Mouse (Mus musculus): ENCODE measurements around the gene Btbd17. TPM values are rescaled to one million over a fixed set of nuclear protein-coding genes. Genes with fewer than 3 reads are reported as not detected.
A peak's percentile ranks its signal among the peaks of the same experiment; 100 is the strongest.

The Btbd17 gene
- total RNA-seq, 2 experiments from 2014 or later, result 2.2 to 2.5 TPM

DNA sequence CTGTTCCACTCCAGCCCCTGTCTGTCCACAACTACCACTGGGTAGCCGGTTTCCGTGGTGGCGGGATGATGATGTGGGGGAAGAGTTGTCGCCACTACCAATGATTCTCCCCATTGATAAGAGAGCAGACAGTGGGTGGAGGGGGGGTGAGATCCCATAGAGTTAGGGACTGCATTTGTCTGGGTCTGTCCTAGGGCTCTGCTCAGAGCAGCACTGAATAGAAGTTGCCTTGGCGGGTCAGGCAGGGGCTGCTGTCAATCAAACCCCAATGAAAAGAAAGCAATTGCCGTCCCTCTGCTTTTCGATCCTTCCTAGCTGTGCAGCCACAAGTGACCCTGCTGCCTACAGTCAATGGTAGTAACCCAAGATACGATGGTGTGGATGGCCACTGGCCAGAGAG lies 8.2 kb upstream of the Btbd17 start:
- no peak for DNase-seq

DNA sequence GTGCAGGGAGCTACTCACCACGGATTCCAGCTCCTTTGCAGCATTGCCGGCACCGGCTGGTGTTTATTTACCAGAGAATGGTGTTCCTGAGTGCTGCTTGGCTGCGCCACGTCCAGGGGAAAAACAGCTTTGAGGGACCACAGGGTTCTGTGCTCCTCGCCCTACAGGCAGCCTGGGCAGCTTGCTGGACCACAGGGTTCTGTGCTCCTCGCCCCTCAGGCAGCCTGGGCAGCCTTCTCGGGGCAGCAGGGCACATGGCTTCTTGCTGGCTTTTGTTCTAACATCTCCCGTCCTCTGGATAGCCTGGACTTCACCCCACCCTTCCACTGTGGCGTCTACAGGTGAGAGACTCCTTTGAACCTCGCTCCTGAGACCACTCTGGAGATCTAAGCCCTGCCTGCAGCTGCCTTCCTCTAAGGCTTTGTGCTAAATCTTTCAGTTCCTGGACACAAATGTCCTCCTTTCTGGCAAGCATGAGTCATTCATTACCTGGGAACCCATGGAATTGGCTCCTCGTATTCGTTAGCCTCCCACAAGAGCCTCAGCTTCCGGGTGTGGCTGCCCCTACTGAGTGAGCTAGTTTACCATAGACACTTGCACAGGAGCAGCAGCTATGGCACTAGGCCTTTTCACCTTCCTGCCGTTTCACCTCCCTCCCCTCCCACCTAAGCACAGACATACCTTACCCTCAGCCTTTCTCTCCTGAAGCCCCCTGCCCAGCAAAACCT lies 7.0 kb upstream of the Btbd17 start:
- no peak for DNase-seq

DNA sequence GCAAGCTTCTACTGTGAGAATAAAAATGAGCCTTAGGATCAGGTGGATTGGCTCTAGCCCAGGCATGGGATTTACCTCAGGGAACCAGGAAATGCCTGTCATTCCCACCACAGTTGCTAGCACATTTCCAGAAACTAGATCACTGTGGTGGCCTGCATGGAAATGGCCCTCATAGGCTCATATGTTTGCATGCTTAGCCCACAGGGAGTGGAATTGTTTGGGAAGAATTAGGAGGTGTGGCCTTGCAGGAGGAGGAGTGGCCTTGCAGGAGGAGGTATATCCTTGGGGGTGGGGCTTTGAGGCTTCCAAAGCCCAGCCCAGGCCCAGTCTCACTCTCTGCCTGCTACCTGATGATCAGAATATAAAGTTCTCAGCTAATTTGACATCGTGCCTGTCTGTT lies 6.2 kb upstream of the Btbd17 start:
- no peak for DNase-seq

DNA sequence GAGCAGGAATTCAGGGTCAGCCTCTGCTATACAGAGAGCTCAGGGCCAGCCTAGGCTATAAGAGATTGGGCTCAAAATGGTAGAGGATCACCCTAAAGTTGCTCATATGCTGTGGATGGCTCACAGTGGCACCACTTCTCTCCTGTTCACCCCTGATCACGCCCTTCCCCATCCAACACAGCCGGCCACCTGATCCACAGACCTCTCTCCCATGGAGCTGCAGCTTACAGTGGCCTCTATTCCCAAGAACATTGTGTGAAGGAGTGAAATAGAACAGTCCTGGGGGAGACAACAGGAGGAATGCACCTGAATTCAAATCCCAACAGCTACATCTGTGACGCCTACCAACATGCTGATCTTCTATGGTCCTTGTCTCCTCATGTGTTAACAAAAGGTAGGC lies 2.9 kb upstream of the Btbd17 start, which contains the start of gene Gpr142:
Gpr142 (plus strand) TSS at position 301 of the 400 bp plus-strand sequence.
- DNase-seq, result no peak

DNA sequence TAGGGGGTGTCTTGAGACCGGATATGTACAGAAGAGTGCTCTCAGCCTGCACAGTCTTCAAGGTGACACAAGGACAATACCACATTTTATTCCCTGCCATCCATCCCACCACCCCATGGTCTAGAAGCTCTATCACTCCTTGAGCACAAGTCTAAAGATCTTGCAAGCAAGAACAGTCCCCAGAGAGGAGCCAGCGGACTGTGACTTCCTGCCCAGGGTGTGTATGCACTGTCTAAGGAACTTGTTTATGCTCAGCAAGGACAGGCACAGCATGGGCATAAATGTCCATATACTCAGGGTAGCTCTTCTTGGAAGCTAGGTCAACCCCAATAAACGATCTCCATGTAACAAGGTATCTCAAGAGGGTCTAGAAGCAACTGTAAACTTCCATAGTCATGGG lies 2.2 kb upstream of the Btbd17 start:
- no peak for DNase-seq

DNA sequence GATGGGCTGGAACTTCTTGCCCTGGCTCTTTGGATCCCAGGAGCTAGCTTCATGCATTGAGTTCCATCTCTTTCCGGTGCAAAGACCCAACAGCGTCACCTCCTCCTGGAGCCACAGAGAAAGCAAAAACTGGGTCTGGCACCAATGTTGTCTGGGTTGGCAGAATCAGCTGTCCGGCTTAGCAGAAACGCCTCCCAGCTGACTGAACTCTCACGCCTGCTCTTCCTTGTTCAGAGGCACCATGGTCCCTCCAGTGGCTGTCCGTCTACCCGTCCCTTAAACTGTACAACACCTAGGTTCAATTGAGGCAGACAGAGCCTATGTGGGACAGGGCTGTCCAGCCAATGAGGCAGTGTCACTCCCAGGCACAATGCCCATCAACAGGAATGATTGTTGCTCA lies 1.4 kb upstream of the Btbd17 start:
- no peak for DNase-seq

DNA sequence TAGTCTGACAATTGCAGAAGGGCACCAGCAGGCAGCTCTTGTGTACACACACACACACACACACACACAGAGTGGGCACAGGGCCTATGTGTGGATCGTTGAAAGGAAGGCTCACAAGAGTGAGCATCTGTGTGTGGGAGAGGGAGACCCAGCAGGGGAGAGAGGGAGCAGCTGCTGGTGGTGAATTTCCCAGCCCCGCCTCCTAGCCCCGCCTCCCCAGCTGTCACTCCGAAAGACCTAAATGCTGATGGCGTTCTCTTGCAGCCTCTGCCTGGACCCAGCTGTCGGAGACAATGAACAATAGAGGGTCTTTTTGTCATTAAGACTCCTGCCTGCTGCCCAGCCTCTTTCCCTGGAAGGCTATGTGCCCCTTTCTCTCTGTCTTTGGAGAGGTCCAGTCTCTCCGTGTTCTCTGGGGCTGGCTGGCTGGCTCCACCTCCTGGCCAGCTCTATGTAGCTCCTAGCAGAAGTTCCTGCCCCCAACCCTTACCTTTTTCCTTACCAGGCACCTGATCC lies 456 bp downstream of the Btbd17 start:
- peak; percentile 62 for DNase-seq

DNA sequence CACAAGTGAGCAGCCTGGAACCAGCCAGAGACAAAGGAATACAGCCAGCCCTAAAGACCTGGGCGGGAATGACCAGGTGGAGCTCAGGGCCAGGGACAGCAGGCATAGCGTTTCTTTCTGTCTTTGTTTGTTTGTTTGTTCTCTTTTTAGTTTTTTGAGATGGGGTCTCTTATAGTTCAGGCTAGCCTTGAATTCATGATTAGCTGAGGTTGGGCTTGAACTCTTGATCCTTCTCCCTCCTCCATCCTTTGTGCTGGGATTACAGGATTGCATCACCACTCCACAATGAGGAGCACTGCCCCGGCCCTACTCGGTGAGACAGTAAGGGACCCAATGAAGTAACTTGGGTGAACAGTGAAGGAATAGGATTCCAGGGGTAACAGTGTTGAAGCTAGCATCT lies 1.1 kb downstream of the Btbd17 start:
- DNase-seq, result no peak

DNA sequence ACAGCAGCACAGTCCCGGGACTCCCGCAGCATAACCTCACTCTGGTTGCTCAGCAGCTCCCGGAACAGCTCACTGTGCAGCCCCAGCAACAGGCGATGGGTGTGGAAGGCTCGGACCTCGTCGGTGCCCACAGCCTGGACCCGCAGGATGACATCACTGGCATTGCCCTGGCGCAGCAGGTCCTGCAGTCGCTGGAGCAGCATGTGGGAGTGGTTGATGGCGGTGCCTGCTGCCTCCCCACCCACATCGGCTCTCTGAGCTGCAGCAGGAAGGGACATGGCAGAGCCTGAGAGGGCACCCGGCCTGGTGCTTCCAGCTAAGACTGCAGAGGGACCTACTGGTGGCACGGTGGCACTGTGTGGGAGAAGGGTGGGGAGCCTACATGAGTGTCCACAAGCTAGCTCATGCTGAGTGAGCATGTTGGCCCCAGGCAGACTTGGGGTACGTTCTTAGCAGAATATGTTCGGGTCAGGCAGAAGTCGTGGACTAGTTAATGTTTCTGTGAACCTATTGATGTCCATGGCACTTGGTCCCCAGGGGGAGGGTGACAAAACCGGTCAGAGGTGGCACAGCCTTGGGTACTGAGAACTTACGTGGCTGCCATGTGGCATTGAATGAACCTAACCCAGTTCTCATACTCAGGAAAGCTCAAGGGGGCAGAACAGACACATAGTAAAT lies 1.7 kb downstream of the Btbd17 start:
- no peak for DNase-seq

DNA sequence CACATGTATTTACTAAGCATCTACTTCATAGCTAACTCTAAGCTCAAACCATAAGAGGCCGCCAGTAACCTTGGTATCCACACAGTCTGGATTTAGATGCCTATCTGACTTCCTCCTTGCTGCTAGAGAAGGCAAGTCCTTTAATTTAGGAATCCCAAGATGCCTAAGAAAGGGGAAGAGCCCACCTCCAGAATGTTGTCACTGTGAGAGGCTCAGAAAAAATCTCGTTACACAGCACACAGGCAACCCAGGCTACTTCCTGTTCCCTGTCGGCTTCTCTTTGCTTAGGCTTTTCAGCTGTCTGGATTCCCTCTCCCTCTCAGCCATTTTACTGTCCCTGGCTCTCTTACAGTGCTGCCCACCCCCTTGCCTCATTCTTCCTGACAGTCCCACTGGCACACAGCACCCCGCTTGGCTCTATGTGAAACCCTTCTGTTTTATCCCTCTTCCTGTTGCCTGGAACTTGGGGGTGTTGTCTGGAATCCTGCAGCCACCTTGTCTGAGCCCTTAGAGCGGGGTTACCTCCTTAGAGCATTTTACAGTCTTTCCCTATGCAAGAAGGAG lies 2.7 kb downstream of the Btbd17 start:
- no peak for DNase-seq

DNA sequence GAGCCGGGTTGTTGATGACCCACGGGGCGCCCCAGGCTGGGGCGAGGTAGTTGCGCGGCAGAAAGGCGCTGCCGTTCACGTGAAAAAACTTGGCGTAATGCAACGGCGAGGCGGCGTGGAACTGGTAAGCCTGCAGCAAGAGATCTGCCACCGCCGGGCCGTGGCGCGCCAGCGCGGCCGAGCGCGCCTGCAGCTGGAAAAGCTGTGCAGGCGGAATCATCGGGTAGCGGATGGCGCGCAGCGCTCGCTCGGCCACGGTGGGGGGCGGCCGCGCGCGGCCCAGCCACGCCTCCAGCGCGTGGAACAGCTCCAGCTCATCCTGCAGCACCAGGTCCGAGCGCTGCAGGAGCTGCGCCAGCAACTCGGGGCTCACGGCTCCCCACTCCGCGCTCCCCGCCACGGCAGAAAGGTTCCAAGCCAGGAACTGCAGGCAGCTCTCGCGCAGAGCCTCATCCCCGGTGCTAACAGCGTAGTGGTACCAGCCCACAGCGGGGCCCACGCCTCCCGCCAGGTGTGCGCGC lies 3.8 kb downstream of the Btbd17 start:
- peak; percentile 41 for DNase-seq

DNA sequence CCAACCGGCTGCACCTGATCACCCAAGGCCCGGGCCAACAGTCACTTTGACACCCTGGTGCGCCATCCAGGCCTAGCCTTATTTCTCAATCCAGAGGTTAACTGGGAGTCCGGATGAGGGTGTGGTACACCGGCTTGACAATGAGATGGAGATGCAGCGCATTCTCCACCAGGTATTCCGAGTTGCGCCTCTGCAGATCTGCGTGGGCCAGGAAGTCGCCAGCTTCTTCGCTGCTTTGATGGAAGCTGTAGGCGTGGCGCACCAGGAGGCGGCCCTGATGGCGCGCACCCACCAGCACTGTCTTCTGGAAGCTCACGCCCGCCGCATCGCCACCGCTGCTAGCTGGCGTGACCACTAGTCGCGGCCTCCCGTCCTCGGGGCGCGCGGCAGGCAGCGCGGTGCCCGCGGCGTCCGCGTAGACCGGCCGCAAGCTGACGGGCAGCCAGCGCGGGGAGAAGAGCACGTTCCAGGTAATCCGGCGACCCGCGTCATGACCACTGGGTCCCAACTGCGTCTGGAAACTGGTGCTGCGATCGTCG lies 4.3 kb downstream of the Btbd17 start:
- DNase-seq, result no peak

DNA sequence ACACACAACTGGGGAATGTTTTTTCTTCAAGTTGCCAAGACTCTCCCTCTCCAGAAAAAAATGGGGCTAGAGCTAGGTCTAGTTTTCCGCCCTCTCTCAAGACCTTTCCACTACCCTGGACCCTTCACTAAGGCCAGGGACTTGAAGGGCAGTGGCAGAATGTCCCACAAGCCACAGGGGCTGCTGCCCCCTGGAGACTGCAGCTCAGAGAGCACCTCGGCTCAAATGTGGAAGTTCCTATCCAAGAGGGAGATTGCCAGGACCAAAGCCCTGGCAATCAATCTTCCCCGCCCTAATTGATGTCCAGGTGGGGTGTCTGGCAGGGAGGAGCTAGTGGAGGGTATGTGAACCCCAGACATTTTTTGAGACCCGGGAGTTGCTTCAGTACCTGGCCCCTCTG lies 4.9 kb downstream of the Btbd17 start:
- DNase-seq, result no peak

DNA sequence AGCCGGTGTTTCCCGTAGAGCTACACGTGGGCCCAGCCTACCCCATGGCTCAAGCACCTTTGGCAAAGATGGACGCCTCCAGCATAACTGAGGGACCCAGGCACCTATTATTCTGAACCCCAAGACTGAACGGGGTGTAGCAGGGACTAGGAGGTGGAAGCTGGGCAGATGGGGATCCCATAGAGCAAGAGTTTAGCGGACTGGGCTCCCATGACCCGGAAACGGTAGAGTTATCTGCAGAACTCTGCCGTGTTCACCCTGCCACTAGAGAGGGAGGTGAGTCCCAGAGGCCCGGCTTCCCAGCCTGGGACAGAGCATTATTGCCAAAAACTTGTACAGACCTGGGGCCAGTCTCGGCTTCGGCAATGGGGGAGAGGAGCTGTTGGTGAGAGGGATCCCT lies 5.6 kb downstream of the Btbd17 start:
- DNase-seq, result no peak

DNA sequence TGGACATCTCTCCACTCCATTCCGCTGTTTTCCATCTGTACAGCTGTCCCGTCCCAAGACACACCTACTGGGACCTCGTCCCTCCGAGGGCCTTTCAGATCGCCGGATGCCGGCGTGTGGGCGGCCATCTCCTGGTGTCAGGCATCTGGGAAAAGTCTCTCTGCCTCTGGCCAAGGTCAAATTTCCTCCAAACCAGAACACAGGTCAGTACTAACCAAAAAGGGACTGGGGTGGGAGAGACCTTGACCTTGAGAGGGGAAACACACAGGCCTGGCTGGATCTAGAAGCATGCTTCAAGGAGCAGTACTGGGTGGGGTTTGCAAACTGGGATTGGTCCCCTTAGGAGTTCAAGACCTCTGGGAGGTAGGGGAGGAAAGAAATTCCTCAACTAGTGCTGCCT lies 6.0 kb downstream of the Btbd17 start:
- no peak for DNase-seq

DNA sequence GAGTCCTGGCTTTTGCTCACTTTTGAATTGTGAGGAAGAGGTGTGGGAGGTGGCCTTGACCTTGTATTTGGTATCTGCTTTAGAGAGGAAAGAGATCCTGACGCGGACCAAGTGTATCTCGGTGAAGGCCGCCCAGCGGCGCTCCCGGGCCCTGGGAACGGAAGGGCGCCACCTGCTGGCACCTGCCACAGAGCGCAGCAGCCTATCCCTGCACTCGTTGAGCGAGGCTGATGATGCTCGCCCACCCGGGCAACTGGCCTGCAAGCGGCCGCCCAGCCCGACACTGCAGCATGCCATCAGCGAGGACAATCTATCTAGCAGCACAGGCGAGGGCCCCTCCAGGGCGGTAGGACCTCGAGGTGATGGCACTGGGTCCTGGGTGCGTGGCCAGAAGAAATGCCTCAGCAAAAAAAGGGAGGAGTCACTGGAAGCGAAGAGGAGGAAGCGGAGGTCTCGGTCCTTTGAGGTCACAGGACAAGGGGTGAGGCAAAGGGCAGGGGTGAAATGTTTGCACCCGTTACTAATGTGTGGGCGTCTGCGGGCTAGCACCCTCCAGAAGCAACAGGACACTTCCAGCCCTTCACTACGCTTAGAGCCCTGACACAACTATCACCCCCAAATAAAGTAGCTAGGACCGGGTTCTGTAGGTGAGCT lies 6.6 kb downstream of the Btbd17 start:
- peak; percentile 95 for DNase-seq

DNA sequence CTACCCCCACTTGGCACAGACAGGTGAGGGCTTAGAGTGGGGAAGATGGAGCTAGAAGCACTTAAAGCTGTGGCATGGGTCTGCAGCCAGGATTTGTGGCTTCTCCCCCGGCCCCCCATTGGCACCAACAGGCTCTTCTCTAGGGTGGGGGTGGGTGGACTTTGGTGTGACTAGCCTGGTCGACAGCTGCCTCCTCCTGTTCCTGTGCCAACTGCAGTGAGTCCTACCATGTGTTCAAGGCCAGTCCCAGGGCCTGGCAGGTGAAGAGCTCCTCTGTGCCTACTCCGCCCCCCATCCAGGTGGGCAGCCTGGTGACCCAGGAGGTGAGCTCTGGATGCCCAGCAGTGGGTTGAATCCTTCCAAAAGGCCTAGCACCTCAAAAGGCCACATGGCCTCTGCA lies 8.1 kb downstream of the Btbd17 start:
- no peak for DNase-seq

DNA sequence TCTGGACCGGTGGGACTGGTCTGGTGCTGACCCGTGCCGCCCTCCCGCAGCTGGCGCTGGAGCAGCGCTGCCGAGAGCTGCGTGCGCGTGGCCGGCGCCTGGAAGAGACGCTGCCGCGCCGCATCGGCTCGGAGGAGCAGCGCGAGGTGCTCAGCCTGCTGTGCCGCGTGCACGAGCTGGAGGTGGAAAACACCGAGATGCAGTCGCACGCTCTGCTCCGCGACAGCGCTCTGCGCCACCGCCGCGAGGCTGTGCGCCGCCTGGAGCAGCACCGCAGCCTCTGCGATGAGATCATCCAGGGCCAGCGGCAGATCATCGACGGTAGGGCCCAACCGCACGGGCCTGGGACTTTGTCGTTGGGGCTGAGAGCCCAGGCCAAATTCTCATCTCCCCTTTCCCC lies 9.4 kb downstream of the Btbd17 start:
- DNase-seq, result no peak

DNA sequence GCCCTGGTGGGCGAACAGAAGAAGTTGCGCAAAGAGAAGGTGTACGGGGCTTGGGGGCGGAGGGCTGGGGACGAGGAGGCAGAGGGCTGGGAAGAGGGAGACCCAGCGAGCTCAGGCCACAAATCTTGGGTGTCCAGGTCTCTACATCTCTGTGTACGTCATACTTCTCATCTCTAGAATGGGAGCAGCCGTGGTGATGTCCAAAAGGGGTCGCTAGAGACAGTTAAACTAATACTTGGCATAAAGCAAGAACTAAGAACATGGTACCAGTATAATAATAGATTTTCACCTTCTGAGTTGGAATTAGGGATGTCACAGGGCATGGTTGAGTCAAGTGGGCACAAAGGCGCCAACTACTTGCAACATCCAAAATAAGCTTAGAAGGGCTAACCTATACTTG lies 9.9 kb downstream of the Btbd17 start:
- no peak for DNase-seq

DNA sequence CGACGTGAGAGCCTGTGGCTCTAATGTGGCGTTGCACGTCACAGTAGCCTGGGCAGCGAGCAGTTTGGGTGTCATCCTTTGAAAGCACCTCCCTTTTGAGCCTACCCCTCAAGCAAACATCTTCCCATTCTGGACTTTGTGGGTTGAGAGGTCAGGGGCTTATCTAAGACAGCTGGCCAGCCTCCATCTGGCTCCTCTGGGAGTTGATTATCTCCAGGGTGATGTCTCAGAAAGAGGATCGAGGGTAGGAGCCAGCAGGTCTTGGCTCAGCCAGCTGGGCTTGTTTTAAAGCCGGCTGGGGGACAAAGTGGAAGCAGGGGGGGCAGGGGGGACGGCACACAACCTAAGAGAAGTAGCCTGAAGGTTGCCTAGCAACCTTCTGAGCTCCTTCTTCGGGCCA lies 15.7 kb downstream of the Btbd17 start:
- DNase-seq, result no peak

DNA sequence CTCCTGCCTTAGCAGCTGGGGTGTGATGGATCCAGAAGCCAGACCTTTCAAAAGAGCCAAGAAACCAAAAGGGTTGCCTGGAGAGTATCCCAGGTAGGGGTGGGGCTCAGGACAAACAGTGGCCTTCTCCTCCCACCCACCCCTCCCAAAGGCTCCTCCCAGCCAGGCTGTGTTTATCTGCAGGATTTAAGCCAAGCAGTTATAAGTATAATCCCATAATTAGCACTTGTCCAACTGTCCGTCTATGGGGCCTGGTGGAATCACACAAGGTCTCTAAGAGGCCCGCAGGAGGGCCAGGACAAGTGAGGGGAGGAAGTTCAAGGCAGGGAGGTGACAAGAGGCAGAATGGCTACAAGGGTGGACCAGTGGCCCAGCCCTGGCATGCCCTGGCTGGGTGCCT lies 23.8 kb downstream of the Btbd17 start:
- DNase-seq, result no peak

DNA sequence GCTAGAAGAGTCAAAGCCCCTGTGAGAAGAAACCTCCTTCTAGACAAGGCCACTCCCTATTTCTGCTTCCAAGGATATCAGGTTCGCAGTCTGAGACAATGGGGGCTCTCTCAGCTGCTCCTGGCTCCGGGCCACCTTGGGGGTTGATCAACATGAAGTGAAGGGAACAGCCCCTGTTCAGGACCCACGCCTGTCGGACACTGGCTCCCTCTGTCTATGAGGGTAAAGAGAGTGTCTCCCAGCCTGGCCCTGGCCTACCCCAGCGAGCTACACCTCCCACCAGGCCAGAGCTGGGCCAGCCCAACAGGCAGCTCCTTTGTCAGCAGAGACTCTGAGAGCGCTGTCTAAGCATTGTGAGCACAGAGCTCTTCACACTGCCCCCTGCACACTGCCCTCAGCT lies 25.8 kb downstream of the Btbd17 start:
- DNase-seq, result no peak
